Mouse (Mus musculus): ENCODE measurements at regions not wholly inside any gene's neighbourhood (a gene's known extent, or its start where the extent isn't known, plus 50 kb on each side); places are given as distances from the start of the nearest gene placed in this dataset.

DNA sequence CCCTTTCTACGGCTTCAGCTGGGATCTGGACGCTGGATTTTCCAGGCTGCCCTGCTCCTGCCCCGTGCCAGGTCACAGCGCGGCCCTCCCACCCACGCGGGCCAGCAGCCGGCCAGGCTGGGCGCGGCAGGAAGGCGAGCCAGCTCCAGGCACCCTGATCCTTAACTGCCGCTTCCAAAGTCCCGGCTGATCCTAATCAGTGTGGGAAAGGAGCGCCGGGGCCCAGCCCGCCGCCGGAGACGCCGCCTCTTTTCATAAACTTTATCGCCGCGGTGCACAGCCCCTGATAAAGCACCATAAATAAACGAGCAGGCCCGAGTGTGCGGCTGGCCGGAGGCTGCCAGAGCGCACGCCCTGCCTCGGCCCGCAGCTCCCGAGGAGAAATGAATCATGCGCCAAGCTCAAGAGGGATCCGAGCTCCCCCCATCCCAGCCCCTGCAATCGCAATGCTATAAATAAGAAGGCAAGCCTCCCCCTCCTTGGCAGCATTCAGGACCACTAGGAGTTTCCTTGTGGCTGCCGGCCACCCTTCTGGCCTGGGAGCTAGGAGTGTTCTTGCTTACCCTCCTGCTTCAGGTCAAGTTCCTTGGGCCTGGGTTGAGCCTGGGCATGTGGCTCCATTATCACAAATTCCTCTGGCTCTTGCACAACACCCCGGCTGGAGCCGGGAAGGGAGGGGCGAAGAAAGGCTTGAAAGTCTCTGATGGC lies 118.1 kb upstream of the Hes1 start:
- DNase-seq (ENCODE audit: low spot score in 2 of 2): peak; percentile 61 to 76

GRCm38 (mm10) chr16:29946966-29947365 lies 117.2 kb upstream of the Hes1 start:
- DNase-seq (ENCODE audit: low spot score in 2 of 2): peak in 1 of 2 experiments; percentile 69

DNA sequence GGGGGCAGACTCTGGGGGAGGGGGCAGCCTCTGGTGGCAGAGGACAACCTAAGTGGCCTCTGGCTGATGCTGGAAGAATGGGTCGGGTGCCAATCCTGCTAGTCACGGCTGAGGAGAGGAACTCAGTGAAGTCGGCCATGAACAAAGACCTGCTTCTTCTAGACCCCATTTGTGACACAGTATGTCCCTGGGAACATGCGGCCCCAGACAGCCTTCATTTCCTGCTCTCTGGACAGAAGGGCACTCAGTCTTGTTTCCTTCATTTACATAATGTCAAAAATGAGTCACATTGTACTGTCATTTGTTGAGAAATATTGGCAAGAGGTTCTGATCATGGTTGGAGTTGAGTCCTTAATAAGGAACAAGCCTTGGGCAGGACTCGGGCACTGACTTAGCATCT lies 116.5 kb upstream of the Hes1 start:
- DNase-seq (ENCODE audit: low spot score in 2 of 2): peak in 1 of 2 experiments; percentile 21

GRCm38 (mm10) chr16:29950136-29950535 lies 114.0 kb upstream of the Hes1 start:
- no peak for DNase-seq (ENCODE audit: low spot score in 2 of 2)

GRCm38 (mm10) chr16:29950791-29951190 lies 113.4 kb upstream of the Hes1 start:
- DNase-seq (ENCODE audit: low spot score in 2 of 2): no peak

- no peak for DNase-seq (ENCODE audit: low spot score in 2 of 2)
Observed at GRCm38 (mm10) chr16:29954700-29955099, 109.5 kb upstream of the Hes1 start.

DNA sequence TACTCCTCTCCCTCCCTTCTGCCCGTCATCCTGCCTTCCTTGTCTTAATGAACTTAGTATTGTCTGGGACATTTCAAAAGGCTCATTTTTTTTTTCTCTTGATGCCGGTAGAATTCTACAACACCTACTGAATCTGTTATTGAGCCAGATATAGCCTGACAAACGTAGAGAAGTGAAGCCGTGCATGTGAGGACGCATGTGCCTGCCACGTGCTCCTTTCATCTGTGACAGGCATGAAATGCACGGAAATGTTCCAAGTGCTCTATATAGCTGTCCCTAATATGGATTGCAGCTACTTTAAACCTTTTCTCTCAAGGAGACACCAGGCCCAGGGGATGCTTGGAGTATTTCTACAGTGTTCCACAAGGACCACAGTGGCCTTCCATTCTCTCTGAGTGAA lies 107.3 kb upstream of the Hes1 start:
- DNase-seq (ENCODE audit: low spot score in 2 of 2): no peak

DNA sequence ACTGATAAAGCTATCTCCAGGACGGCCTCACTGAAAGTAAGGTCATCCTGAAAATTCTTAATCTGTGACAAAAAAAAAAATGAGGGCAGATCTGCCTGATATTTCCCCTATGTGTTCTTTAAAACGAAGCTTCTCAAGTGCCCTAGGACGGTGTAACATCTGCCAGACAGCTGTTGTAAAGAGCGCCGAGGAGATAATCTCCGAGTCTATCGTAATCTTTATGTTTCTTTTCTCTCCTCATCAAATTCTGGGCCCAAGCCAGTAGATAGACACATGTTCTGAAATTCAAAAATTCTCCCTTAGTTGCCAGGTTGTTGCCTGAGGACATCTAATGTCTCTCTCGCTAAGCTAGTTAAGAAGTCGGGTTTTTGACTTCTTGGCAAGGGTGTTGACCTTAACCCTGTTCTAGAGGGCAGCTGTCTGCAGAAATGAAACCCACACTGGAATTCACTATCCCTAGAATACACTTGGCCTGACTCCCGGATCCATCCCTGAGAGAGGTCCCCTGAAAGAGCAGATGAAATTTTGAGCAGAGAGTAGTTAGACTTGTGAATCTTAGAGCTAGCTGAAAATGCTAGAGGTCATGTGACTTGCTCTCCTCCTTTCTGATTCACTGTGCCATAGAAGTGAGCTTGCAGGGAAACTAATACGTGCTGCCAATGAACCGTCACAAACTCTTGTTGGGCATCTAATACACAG lies 104.1 kb upstream of the Hes1 start:
- peak in 1 of 2 experiments; percentile 56 for DNase-seq (ENCODE audit: low spot score in 2 of 2)

- no peak for DNase-seq (ENCODE audit: low spot score in 2 of 2)
Observed at GRCm38 (mm10) chr16:29963284-29963683, 100.9 kb upstream of the Hes1 start.

DNA sequence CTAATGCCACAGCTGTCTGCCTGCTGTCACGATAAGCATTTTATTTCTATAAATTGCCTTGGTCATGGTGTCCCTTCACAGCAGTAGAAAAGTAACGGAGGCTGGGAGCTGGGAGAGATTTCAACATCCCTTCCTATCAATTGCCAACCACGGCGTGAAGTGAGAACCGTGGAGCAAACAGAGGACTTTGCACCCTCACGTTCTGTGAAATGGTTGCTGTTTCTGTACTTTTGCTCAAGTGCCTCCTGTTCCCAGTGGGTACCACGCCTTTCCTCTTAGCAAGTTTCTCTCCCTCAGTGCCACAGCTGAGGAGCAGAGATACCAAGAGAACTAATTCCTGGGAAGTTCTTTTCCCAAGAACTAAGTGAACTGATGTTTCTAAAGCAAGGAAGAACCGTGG lies 99.6 kb upstream of the Hes1 start:
- DNase-seq (ENCODE audit: low spot score in 2 of 2): no peak

DNA sequence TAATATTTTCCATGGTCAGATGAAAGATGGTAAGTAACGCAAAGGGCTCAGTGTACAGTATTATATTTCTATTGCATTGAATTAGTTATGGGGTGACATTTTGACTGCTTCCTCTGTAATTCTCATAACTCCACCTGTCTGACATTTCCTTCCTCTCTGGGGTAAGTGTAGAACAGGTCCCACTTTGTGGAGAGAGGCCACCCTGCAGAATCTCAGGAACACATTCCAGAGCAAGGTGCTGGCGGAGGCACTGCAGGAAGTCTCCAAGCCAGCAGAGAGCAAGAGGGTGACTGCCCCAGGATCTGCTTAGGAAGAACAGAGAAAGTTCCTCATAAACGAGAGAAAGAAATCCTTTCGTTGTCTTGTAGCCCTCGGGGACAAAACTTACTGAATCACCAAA lies 95.4 kb upstream of the Hes1 start:
- DNase-seq (ENCODE audit: low spot score in 2 of 2): no peak

GRCm38 (mm10) chr16:29972741-29973141 lies 91.4 kb upstream of the Hes1 start:
- no peak for DNase-seq (ENCODE audit: low spot score in 2 of 2)

GRCm38 (mm10) chr16:29973250-29973649 lies 90.9 kb upstream of the Hes1 start:
- no peak for DNase-seq (ENCODE audit: low spot score in 2 of 2)

DNA sequence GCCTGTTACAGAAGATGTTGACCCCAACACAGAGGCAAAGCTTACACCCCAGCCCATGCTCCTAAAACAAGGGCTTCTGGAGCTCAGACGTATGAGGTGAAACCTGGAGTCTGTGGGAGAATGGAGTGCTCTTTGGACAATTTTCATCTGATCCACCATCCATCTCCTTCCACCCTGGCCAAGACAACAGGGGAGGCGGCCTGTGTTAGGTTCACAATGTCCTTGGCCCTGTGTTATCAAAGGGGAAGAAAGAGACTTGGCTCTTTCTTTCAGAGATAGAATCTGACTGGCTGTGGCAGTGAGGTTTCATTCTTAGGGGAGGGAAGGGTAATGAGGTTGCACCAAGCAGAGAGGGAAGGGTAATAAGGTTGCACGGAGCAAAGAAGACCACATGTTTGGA lies 88.4 kb upstream of the Hes1 start:
- DNase-seq (ENCODE audit: low spot score in 2 of 2): no peak

- no peak for DNase-seq (ENCODE audit: low spot score in 2 of 2)
Observed at GRCm38 (mm10) chr16:29977011-29977410, 87.2 kb upstream of the Hes1 start.

GRCm38 (mm10) chr16:29977711-29978110 lies 86.5 kb upstream of the Hes1 start:
- no peak for DNase-seq (ENCODE audit: low spot score in 2 of 2)

GRCm38 (mm10) chr16:29979066-29979465 lies 85.1 kb upstream of the Hes1 start:
- no peak for DNase-seq (ENCODE audit: low spot score in 2 of 2)

DNA sequence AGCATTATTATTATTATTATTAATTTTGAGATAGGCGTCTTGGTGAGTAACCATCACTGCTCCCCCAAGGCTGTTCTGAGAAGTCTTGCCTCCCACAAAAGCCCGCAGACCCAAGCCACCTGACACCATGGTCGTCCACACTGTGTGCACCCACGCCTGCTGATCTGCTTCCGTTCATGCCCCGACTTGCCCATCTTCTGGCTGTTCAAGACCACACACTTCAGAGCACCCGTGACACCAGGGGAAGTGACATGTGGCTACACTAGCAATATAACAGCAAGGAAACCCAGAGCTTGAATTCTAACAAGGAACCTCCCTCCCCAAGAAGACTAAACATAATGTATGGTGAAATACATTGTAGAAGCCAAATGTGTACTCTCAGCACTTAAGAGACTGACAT lies 82.6 kb upstream of the Hes1 start:
- no peak for DNase-seq (ENCODE audit: low spot score in 2 of 2)

- DNase-seq (ENCODE audit: low spot score in 2 of 2): no peak
Observed at GRCm38 (mm10) chr16:29982224-29982785, 81.9 kb upstream of the Hes1 start.

GRCm38 (mm10) chr16:29983161-29983560 lies 81.0 kb upstream of the Hes1 start:
- no peak for DNase-seq (ENCODE audit: low spot score in 2 of 2)

- no peak for DNase-seq (ENCODE audit: low spot score in 2 of 2)
Observed at GRCm38 (mm10) chr16:29985126-29985931, 78.9 kb upstream of the Hes1 start.

GRCm38 (mm10) chr16:29987595-29987994 lies 76.6 kb upstream of the Hes1 start:
- no peak for DNase-seq (ENCODE audit: low spot score in 2 of 2)

Data from gastrocnemius, postnatal 4 days (tissue).